Mouse (Mus musculus) liver, postnatal 0 days (tissue): Measurements from ENCODE around the gene Saa3.

ENCODE experiments used
- CTCF ChIP-seq: sonication (generic); IDR thresholded peaks from 2 replicates; pipeline ENCODE4 v1.5.1; 2016; ENCODE audit warnings: antibody characterized with exemption, low read depth
- EP300 ChIP-seq: IDR thresholded peaks from 2 replicates; pipeline ENCODE4 v1.6.1; 2016; ENCODE audit warnings: antibody characterized with exemption, low read depth, mild to moderate bottlenecking

GRCm38 (mm10) chr7:46676808-46677360, 38.6 kb downstream of the Saa3 start:
- TF ChIP-seq CTCF (no peak), EP300 (no peak)
